Mouse (Mus musculus): ENCODE results near the gene Fchsd2.

Fchsd2 gene

DNA sequence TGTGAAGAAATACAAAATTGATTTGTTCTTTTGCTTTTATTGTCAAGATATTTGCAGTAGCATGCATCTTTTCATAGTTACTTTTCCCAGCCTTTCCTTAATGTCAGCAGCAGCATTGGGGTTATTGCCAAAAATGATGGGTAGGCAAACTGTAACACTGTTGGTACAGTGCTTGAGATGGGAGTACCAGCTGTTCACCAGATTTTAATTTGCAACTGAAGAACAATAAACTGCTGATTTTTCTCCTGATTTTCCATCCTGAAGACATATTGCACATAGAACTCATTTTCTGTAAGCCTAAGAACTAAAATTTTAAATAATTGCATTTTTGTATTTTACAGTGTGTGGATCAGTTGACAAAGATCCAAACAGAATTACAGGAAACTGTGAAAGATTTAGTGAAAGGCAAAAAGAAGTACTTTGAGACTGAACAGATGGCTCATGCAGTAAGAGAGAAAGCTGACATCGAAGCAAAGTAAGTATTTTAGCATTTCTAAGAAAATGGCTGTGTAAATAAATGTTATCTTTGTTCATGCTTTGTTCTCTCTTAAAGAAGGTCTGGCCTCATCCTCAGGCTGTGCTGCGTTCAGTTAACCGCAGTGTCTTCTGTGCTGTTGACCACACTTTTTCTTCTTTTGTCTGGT is 98.8 kb downstream of the Fchsd2 start:
- DNase-seq (ENCODE audit: low read depth, low spot score) = no peak

DNA sequence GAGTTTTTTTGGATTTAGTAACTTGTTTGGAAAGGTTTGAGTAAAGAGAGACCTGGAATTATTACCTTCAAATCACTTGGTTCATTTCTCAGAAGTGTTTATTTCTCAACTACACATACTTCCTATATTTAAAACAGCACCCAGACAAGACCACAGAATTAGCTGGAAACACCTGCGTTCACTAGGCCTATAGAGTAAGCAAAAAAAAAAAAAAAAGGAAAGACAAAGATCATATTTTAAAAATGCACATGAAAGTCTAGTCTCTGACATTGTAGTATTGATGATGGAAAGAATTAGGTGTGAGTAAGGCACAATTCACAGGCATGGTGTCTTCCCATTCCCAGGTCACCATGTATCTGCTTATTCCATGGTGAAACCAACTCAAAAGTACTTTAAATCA is 118.2 kb downstream of the Fchsd2 start:
- no peak for DNase-seq (ENCODE audit: low read depth, low spot score)

DNA sequence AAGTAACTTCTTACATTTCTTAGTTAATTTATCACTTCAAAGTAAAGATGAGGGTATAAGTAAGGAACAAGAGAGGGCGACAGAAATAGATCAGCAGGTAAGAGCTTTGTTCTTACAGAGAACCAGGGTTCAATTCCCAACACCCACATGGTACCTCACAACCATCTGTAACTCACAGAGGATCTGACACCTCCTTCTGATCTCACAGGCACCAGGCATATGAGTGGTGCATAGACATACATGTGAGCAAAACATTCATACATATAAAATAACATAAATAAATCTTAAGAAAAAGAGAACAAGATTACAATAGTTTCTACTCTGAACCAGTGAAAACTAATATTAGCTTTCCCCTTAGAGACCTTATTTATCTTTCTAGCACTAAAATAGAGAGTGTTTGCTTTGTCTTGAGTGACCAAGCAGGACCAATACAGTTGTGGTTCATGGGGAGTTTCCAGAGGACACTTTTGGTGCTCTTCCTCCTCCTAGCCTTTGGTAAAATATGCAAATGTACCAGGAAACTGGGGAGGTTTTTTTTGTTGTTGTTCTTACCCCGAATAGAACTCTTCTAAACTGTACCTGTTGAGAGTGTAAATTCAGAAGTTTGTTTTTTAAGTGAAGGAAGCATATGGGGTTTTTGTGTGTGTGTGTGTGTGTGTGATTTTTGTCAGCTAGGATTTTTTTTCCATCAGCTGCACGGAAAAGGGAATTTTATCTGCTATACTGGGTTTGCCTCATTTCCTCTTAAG is 121.0 kb downstream of the Fchsd2 start:
- DNase-seq (ENCODE audit: low read depth, low spot score) = no peak

DNA sequence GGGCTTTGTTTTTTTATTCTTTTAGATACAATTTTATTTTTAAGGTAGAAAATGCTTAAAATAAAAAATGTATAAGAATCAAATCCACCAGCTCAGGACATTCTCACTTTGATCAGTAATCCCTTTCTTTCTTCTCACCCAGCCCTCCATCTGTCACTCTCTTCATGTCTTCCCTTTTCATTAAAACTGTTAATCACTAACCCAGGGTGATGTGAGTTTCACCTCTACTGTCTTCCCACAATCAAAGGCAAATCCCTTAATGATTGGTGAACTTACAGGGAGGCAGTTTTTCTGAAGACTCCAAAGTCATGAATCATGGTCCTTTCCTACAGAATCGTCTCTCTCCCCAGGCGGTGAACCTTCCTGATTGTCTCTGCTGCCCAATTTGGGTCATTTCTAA is 124.1 kb downstream of the Fchsd2 start:
- no peak for DNase-seq (ENCODE audit: low read depth, low spot score)

DNA sequence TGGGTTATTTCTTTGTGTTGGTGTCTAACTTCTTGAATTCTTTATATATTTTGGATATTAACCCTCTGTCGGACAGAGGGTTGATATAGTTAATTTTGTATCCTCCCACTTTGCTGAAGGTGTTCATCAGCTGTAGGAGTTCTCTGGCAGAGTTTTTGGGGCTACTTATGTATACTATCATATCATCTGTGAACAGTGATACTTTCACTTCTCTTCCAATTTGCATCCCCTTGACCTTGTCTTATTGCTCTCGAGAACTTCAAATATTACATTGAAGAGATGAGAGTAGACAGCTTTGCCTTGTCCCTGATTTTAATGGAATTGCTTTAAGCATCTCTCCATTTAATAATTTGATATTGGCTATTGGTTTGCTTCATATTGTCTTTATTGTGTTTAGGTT is 130.8 kb downstream of the Fchsd2 start:
- no peak for DNase-seq (ENCODE audit: low read depth, low spot score)

DNA sequence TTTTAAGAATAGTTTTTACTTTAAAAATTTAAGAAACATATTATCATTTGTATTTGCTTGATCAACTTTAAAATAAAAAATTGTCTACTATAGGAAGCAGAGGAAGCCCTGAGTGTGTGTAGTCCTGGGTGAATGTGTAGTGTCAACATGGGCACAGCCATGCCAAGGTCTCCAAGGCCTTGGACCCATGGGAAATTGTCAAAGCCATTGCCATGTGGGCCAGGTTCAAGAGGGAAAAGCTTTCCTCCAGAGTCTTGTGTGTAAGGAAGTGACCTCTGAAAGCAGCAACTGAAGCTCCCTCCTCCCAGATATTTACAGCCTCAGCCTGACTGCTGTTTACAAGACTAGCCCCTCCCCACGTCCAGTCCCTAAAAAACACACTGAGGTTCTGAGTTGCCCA is 136.7 kb downstream of the Fchsd2 start:
- no peak for DNase-seq (ENCODE audit: low read depth, low spot score)

DNA sequence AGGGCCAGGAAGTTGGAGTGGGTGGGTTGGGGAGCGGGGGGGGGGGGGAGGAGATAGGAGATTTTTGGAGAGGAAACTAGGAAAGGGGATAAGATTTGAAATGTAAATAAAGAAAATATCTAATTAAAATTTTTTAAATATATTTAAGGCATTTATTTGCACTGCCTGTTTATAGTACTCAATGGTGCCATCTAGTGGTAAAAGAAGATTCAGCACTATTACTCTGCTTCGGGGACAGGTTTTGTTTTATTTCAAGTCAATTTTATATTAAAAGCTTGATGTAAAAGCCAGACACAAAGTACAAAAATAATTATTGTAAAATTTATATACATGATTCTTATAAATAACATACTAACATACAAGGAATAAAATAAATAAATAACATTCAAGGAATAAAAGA is 138.8 kb downstream of the Fchsd2 start:
- peak; percentile 10 for DNase-seq (ENCODE audit: low read depth, low spot score)

DNA sequence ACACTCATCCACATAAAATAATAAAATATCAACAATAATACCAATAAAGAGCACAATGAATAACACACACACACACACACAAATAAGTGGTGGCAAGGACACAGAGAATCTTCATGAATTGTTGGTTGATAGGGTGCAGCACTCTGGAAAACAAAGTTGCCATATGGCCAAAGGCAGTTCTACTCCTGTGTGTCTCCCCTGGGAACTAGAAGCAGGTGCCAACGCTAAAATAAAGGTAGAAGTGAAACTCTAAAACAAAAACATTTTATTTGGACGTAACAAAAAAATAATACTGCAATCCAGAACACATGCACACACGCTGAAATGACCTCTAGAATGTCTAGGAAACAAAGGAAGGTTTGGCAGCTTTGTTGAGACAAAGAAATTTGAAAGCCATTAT is 140.1 kb downstream of the Fchsd2 start:
- DNase-seq (ENCODE audit: low read depth, low spot score) = no peak

DNA sequence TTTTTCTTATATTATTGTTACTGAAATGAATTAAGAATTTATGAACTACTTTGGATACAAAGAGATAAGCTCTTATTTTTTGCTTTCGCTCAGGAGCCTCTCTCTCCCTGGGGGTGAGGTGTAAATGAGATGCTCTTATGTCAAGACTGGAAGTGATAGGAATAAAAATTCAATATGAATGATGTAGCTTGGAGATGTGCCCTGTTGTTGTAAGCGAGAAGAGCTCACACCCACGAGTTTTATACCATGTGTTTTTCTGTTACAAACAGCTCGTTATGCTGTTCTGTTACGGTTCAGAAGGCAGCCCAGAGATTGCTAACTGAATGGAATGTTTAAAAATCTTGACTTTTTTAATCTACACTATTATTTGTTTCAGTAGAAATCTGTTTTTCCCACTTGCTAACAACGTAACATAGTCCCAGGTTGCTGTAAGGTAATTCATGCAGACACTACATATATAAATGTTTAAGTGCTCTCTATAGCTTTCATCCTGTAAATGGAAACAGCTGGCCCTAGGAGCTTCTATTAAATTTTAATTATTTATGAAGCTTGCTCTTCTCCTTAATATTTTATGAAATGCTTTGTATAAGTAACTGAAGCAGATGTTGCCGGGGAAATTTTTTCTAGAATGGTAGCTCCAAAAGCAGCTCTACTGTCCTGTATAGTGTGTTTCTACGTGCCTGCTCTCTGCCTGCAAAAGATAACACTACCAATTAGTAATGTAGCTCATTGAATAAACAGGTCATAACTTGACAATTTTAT is 144.2 kb downstream of the Fchsd2 start:
- no peak for DNase-seq (ENCODE audit: low read depth, low spot score)

DNA sequence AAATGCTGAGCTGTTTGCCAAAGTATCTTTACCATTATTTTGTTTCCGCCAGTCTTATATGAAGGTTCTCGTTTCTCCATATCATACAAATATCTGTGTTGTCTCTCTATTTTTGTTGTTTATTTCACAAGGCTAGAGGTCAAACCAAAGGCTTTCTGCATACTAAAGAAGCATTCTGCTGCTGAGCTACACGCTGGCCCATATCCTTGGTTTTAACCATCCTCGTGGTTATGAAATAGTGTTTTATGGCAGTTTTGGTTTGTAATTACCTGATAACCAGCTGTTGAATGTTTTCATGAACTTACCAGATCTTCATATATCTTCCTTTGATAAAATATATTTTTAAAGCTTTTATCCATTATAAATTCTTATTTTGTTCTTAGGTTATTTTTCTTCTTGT is 156.1 kb downstream of the Fchsd2 start:
- DNase-seq (ENCODE audit: low read depth, low spot score) = no peak

DNA sequence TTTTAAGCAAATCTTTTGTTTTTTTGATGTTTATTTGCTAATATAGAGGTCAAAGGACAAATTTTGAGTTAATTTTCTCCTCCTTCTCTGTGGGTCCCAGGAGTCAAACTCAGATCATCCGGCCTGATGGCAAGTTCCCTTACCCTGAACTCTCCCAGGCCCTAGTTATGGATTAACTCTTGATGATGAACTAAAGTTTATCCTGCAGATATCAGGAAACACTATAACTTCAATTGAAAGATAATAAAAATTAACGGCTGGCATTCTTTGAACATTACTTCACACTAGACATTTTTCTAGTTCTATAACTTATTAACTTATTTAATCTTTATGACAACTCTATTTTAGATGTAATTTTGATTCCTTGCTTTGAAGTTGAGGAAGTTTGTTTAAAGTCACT is 156.5 kb downstream of the Fchsd2 start:
- DNase-seq (ENCODE audit: low read depth, low spot score) = no peak

DNA sequence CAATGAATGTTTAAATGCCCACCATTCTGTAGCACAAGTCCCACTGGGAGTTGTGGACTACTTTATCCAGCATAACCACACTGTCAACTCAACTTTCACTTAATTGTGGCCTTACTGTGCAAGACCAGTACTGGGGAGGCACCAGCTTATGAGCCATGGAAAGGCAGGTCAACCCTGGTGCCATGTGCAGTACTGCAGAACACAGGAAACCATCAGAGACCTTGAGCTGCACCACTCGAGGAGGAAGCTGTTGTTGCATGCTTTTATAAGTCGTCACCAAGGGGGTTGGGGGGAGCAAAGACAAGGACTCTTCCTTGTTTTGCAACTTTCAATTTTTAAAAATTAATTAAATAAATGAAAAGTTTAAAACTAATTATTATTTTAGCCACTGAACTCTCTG is 160.4 kb downstream of the Fchsd2 start:
- DNase-seq (ENCODE audit: low read depth, low spot score) = no peak

DNA sequence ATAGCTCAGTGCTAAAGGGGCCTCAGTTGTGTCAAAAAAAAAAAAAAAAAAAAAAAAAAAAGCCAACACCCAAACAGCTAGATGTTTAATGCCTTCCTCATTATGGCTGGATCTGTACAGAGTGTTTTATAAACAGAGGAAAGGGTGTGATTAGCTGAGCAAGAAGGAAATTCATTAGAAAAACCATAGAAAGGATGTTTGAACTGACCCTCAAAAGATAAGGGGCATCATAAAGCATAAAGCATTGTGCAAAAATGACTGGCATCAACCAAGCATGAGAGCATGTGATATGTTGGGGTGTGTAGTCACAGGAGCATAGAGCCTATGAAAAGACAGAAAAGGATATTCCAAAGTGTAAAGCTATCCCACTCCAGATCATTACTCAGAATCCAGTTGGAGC is 165.8 kb downstream of the Fchsd2 start:
- no peak for DNase-seq (ENCODE audit: low read depth, low spot score)

DNA sequence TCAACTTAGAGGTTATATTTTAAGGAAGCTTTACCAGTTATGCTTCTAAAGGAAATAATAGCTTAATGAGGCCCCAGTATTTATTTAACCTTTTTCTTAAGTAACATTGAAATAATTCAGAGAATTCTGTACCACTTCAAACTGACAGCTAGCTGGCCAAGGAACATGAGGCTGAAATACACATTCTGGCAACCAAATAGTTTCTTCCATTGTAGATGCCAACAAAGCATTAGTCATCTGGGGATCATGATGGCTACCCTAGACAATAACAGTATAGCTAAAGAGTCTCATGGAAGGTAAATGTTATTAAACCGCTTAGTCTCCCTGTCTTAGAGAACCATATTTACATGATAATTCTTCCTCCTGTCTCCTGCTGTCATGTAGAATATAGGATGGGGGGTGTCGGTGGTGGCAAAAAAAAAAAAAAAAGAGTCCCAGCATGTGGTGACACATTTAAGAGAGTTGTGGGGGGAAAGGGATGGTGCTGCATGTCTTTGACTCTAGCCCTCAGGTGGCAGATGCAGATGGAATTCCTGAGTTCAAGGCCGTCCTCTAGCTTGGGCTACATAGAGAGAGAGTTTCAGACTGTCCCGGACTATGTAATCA is 169.4 kb downstream of the Fchsd2 start:
- DNase-seq (ENCODE audit: low read depth, low spot score) = peak; percentile 15

DNA sequence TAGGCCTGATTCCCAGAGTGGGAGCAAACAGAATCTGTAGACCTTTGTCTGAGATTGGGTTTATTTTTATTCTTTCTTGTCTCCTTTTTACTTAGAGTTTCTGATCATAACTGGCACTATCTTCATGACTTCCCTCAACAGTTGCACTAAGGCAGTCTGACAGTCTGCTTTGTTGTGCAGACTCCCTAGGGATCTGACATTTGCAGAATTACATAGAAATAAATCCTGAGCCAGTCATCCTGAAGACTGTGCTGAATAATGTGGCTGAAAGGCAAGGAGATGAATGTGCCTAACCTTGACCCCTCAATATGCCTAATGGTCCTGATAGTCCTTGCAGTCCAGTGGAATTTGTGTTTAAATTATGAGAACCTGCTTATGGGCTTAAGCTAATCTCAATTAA is 170.8 kb downstream of the Fchsd2 start:
- no peak for DNase-seq (ENCODE audit: low read depth, low spot score)

DNA sequence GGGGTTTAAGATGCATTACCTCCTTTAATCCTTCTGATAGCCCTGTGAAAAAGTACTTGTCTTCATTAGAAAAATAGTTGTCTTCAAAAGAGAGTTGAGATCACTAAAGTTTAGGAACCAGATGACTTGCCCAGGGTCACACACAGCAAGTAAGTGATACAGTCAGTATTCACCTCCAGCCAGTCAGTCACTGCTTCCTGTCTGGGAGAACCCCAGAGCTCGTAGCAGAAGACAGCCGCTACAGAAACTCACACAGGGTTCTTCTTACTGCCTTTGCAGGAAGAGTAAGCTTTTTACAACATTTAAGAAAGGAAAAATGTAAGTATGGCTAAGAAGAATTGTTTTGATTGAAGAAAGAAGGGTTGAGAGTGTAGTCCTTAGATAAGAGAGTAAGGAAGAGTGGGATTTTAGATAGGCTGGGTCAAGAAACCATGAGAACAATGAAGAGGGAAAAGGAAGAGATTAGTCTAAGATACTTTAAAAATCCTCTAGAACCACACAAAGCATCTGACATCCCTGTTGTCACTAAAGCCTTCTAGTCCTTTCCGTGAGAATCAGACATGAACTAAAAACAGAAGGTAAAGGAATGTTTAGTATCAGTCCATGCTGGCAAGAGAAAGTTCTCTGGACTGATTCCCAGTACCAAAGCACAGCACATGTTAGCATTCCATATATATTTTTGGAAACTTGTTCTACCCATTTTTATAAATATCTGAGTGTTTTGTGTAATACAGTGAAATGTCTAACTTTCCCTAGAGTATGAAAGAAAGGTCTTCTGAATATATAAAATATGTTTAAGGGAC is 175.0 kb downstream of the Fchsd2 start:
- DNase-seq (ENCODE audit: low read depth, low spot score) = no peak

DNA sequence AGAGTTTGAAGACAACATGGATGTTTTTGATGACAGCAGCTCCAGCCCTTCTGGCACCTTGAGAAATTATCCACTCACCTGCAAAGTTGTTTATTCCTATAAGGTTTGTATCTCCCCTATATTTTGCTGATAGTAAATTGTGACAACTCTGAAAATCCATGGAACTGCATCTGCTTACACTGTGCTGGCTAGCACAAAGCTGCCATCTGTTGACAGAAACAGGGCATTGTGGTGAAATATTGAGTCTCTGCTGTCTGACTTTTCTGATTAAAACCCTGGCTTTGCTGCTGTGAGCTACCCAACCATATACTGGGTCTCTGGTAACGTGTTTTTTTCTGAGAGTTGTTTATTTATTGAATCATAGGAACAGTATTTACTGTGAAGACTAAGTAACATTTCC is 178.9 kb downstream of the Fchsd2 start:
- DNase-seq (ENCODE audit: low read depth, low spot score) = no peak

DNA sequence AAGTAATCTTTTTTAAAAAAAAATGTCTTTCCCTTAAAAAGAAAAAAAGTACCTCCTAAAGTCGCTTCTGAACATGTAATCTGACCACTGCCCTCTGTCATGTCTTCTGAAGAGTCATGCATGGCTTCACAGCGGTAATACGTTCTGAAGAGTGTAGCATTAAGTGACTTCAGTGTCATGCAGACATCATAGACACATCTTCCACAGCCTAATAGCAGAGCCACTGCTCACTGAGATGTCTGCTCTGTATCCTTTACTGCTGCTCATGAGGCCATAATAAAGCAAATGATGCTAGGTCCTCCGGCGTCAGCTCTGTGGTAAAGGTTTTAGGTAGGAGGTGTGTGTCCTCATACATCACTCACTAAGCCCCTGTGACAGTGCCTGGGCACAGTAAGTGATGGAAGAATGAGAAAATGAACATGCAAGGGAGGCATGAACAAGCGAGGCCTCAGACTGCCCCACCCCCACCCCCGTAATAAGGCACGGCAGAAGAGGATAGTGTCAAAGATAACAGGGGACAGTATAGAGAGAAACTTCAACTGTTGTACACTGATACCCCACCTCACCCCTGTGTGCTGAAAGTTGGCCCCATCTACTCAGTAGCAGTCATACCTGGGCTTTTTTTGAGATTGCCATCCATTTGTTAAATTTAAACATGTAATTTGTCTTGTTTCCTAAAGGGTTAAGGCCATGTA is 179.9 kb downstream of the Fchsd2 start:
- DNase-seq (ENCODE audit: low read depth, low spot score) = no peak

DNA sequence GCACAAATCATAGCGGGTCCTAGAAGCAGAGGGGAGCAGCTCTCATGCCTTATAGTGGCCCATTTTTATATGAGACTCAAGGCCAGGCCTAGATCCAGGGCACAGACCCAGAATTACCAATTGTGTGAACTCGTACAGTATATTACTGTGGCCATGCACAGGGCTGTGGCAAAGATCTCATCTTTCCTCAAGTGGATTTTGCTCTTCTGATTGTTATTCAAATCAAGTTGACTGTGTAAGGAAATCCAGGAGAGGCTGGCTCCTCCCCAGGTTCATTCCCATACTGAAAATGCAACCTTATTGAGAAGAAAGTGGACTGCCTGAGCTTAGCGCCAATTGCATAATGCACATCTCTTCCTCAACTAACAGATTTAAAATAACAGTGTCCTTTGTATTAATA is 190.1 kb downstream of the Fchsd2 start:
- DNase-seq (ENCODE audit: low read depth, low spot score) = no peak

DNA sequence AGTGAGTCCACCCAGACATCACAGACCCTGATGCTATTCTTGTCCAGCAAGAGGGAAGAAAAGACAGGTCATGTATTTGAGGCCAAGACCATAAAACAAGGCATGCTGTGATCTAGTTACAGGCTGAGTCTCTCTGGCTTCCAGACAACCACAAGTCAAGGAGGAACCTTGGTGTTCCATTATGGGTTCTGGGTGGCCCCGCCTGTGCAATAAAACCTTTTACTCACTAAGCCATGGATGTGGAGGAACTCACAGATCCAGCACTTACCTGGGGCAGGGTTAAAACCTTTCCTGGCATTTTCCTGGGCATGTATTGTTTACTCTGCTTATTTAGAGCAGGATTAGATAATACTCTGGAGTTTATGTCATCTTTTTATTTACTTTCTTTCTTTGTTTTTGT is 191.8 kb downstream of the Fchsd2 start:
- DNase-seq (ENCODE audit: low read depth, low spot score) = no peak

DNA sequence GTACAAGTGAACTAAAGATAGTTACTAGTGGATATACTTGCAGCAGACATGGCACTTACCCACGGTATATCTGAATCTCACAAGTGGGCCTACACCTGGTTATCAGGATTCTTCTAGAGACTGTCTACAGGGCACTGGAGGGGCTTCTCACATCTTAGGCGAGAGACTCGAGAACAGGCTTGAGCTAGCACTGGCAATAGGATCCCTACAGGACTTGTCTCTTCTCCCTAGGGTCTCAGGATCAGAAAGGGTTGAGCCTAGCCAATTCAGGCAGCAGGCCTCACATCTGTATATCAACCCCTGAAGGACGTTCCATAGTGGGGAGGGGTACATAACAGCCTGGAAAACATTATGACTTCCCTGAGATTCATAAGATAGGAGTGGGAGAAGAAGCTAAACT is 194.2 kb downstream of the Fchsd2 start:
- no peak for DNase-seq (ENCODE audit: low read depth, low spot score)

Measured in ES-CJ7 (cell line).